Mouse (Mus musculus) gonadal fat pad, adult 2 months (tissue): Measurements from ENCODE around the gene Prickle4. TPM values are rescaled to one million over a fixed set of nuclear protein-coding genes. Genes with fewer than 3 reads are reported as not detected.

Experiments used
- DNase-seq: peaks from one replicate; pipeline ENCODE4 v3.0.0-alpha.2; 2012; ENCODE audit warnings: low read depth
- polyA plus RNA-seq: library from polyadenylated mRNA; depleted of rRNA; stranded (reverse); fragments of >200 nt; gene quantifications from 2 replicates; pipeline ENCODE4 v1.2.3, GENCODE M21; 2012; rRNA removed

Prickle4 gene
- 2.6 and 3.2 TPM in 2 replicates for polyA plus RNA-seq

DNA sequence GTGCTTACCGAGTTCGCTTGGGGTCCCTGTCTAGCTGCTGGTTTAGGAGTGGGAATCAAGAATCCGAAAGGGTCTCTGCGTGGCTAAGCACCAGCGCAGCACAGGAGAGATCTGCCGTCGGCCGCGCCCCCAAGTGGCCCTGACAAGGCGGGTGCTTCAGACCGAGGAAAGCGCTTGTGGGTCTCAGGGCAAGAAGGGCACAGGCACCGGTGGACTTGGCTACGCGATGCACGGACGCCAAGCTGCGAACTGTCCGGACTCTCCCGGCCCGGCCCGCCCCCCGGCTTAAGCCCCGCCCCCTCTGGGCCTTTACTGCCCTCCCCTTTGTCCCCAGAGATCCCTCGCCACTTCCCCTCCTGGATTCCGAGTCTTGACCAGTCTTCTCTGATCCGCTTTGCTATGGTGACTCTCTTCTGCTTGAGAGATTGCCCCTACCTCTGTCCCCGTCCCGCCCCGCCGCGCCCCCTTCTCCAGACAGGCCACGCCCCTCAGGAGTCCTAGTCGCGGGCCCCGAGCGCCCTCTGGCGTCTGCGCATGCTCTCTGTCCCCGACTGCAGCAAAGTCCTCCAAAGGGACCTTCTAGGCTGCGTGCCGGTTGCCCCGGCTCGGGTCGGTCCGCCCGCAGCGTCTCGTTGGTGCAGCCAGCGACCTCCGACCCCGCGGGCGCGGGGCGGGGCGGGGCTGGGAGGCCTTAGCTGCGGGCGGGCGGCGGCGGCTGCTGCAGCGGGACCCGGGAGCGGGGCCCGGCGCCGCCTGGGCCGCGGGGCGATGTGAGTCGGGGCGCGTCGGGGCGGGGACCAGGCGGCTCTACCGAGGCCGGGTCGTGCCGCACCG lies at the start of gene Prickle4:
Prickle4 (minus strand) TSS at position 234 of the 834 bp plus-strand sequence.
- DNase-seq: no peak

DNA sequence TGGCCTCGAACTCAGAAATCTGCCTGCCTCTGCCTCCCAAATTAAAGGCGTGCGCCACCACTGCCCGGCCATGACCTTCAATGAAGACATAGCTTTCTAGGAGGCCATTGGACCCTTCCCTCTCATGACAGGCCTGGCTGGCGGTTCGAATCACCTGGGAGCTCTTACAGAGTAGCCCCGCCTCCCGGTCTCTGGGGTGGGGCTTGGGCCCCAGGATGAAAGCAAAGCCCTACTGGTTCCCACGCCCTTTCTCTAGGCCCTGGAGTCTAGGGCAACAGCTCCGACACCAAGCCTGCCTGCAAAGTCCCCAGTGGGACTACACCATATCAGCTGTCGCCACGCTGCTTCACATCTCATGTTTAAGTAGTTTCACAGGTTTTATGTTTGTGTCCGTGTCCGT lies 49.5 kb upstream of the Prickle4 start:
- DNase-seq: no peak

GRCm38 (mm10) chr17:47742991-47743734 lies 48.6 kb upstream of the Prickle4 start:
- no peak for DNase-seq

DNA sequence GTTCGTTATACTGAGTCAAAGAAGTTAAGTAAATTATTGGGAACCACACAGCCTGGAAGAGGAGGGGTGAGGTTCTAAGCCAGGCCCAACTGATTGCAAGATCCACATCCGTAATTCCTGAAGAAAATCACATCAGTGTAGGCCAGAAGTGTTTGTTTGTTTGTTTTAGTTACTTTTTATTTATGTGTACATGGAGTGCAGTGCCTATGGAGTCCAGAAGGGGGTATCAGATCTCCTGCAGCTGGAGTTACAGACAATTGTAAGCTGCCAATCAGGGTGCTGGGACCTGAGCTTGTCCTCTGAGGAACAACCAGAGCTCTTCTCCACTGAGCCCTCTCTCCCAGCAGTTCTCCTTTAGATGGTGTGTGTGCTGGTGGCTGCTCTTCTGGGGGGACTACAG lies 45.6 kb upstream of the Prickle4 start:
- no peak for DNase-seq

- no peak for DNase-seq
Observed at GRCm38 (mm10) chr17:47738879-47739798, 44.6 kb upstream of the Prickle4 start.

DNA sequence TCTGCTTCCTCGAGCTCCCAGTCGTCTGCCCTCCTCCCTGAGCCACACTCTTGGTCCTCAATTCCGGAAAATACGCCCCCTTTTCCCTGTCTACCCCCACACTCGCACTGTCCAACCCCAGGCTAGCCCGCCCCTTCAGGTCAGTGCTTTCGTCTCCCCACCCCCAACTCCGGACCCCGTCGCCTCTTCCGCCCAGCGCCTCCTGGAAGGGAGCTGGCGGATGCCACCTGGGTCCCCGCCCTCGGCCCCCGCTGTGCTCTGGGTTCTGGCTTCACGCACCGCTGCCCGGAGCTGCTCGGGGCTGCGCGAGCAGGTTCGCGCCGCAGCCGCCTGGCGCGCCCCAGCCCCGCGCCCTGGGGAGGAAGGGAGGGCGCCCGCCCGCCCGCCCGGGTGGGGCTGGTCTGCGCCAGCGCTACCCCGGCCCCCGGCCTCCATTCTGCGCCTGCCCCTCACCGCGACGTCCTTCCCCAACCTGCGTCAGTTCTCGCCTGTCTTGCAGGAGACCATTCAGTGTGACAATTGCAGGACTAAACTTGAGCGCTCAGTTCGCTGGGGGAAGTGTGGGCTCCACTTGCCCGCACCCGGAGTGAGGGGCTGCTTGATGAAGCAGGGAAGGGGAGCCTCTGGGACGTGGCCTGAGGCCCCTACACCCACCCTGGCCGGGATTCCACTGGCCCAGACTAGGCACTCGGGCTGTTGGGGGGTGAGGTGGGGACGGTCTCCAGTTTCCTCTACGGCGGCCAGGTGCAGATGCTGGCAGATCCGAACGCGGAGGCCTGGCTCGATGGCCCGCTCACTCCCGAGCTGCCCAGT lies 43.7 kb upstream of the Prickle4 start:
- DNase-seq: no peak

GRCm38 (mm10) chr17:47737271-47738065 lies 42.9 kb upstream of the Prickle4 start:
- DNase-seq: no peak

GRCm38 (mm10) chr17:47736856-47737255 lies 42.3 kb upstream of the Prickle4 start, which contains the start of gene Tfeb:
Gene Tfeb, plus strand, starts transcription at chr17:47737030.
- DNase-seq: no peak

GRCm38 (mm10) chr17:47735553-47736100 lies 41.1 kb upstream of the Prickle4 start:
- no peak for DNase-seq

DNA sequence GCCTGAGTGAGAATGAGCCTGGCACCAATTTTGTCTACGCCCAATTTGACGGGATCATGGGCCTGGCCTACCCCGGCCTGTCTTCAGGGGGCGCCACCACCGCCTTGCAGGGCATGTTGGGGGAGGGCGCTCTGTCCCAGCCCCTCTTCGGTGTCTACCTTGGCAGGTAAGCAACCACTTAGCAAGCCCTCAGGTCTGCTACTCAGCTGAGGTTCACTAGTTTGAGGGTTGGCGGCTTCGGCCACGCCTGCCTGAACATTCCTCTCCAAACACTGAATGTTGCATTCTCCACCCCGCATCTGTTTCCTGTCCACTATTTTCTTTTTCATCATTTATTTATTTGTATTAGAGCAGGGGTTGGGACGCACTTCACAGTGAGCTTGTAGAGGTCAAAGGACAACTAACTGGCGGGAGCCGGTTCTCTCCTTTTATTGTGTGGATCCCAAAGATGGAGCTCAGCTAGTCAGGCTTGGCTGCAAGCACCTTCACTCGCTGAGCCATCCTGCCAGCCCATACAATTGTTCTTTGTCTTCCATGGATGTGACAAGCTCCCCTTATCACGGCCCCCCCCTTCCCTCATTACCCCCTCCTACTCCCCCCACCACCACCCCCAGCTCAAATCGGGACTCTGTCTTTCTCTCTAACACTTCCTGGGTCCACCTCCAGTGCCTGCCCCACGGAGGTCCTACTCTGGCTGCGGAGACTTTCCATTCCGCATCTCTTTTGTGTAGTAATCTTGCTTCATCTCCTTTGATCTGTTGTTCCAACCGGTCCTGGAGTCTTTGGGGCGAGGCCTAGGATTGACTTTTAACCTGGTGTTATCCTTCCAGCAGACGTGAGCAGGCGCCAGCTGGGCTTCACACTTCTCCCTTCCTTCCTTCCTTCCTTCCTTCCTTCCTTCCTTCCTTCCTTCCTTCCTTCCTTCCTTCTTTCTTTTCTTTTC lies 36.4 kb upstream of the Prickle4 start:
- DNase-seq: no peak

GRCm38 (mm10) chr17:47726566-47726965 lies 32.0 kb upstream of the Prickle4 start, which contains the start of gene Pgc:
Gene Pgc, plus strand, starts transcription at chr17:47726842.
- no peak for DNase-seq

- no peak for DNase-seq
Observed at GRCm38 (mm10) chr17:47721183-47721582, 26.6 kb upstream of the Prickle4 start.

- DNase-seq: no peak
Observed at GRCm38 (mm10) chr17:47715037-47715436, 20.5 kb upstream of the Prickle4 start.

GRCm38 (mm10) chr17:47712889-47713571 lies 18.5 kb upstream of the Prickle4 start:
- DNase-seq: no peak

DNA sequence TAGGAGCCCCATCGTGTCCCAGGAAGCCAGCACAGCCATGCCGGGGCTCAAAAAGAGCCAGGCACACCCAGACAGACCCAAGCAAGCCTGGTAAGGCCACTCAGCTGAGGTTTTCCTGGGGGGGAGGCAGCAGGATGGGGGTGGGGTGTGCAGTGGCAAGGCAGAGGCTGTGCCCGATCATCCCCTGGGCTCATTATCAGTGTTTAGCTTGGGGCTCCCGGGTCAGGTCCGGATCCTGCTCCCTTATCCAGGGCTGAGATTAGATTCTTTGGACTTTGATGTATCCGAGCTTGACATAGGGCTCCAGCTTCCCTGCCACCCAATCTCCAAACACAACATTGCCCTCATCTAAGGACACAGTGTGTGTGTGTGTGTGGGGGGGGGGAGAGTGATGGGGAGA lies 17.3 kb upstream of the Prickle4 start:
- no peak for DNase-seq

- DNase-seq: no peak
Observed at GRCm38 (mm10) chr17:47710036-47710435, 15.5 kb upstream of the Prickle4 start.

DNA sequence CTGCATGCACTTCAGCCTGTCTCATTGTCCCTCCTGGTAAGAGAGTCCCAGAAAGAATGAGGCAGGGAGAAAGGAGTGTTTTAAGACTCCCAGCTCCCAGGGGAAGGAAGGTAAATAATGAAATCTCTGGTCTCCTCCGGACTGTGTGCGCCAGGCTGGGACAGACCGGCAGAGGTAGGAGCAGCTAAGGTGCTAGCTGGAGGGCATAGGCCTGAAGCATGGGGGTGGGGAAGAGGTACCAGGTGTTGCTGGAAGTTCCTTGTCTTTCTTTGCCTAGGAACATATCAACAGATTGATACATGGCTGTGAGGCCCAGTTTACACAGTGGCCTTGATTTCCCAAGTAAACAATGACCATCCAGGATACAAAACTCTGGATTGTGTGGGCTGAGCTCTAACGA lies 14.4 kb upstream of the Prickle4 start:
- no peak for DNase-seq

DNA sequence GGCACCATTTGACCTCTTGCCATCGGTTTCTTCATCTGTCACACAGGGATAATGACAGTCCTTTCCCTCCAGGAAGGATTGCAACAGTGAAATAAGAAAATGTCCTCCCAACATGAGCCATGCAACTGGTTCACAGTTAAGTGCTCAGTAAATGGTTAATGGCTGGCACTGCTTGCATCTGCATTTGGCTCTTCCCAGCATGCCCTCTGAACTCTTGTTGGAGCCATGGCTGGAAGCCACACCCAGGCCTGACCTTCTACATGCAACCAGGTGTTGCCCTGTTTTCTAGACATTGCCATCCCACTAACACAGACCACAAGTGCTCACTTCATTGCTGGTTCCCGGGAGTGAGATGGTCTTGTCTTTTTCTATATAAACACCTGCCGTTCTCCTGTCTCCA lies 13.4 kb upstream of the Prickle4 start:
- no peak for DNase-seq
